Mouse (Mus musculus): ENCODE results near the gene Iqgap3. TPM values are rescaled to one million over a fixed set of nuclear protein-coding genes. Genes with fewer than 3 reads are reported as not detected.

The Iqgap3 gene
- 15.9 and 17.8 TPM in 2 replicates for polyA plus RNA-seq (2014; fragmentation: Nextera tagmentation; extraction: Ambion mirVana)

- H3K27me3 ChIP-seq (ENCODE audit: control insufficient read depth, insufficient read depth, low read length), result no peaks in the 10 kb centered on the region
- peak within 1 kb of the TSS; percentile 50 for H3K4me3 ChIP-seq (ENCODE audit: low read depth, low read length)
- 0 out of 2 replicates have a peak, but pooled peaks cover 3% of the 10 kb centered on the region for H3K4me1 ChIP-seq (ENCODE audit: control insufficient read depth, insufficient read depth, low read length)
- no peaks in the 10 kb centered on the region for H3K9me3 ChIP-seq (ENCODE audit: control insufficient read depth, low read length)
- 19% methylated on average over 33 of the region's 33 CpGs for WGBS
- peak within 1 kb of the TSS; percentile 62 for H3K4me2 ChIP-seq (ENCODE audit: low read depth)
- H3K27ac ChIP-seq (ENCODE audit: low read depth, low read length), result no peak within 1 kb of the TSS
- ATAC-seq (ENCODE audit: insufficient read depth, low FRiP score, low TSS enrichment) (peak; percentile 76), DNase-seq (ENCODE audit: low spot score) (peak; percentile 89)
- peak within 1 kb of the TSS; percentile 44 for H3K9ac ChIP-seq (ENCODE audit: low read length)
- H3K36me3 ChIP-seq (ENCODE audit: control insufficient read depth, insufficient read depth, low read length), result peaks cover 2% of the 10 kb centered on the region; the same call in 1 of the 2 replicates
Observed at GRCm38 (mm10) chr3:88081345-88082223, at the start of gene Iqgap3. TSS of gene Iqgap3 (plus strand) at chr3:88081971.

- Histone ChIP-seq H3K4me2 (ENCODE audit: low read depth) (no peak overlapping the region), H3K4me3 (ENCODE audit: low read depth, low read length) (no peak overlapping the region), H3K36me3 (ENCODE audit: control insufficient read depth, insufficient read depth, low read length) (no peaks in the 10 kb centered on the region), H3K27ac (ENCODE audit: low read depth, low read length) (no peak overlapping the region), H3K9ac (ENCODE audit: low read length) (no peak overlapping the region), H3K9me3 (ENCODE audit: control insufficient read depth, low read length) (no peaks in the 10 kb centered on the region), H3K4me1 (ENCODE audit: control insufficient read depth, insufficient read depth, low read length) (no peaks in the 10 kb centered on the region), H3K27me3 (ENCODE audit: control insufficient read depth, insufficient read depth, low read length) (peaks cover 12% of the 10 kb centered on the region; the same call in 1 of the 2 replicates)
- ATAC-seq (ENCODE audit: insufficient read depth, low FRiP score, low TSS enrichment) (no peak), DNase-seq (ENCODE audit: low spot score) (no peak)
- 72% methylated on average over 5 of the region's 5 CpGs for WGBS
Observed at GRCm38 (mm10) chr3:88033506-88033905, 48.3 kb upstream of the Iqgap3 start.

GRCm38 (mm10) chr3:88035561-88036293 lies 46.0 kb upstream of the Iqgap3 start:
- no peak for DNase-seq (ENCODE audit: low spot score)
- Histone ChIP-seq H3K9ac (ENCODE audit: low read length) (no peak overlapping the region), H3K4me3 (ENCODE audit: low read depth, low read length) (no peak overlapping the region), H3K9me3 (ENCODE audit: control insufficient read depth, low read length) (no peaks in the 10 kb centered on the region), H3K4me2 (ENCODE audit: low read depth) (no peak overlapping the region), H3K27ac (ENCODE audit: low read depth, low read length) (no peak overlapping the region), H3K36me3 (ENCODE audit: control insufficient read depth, insufficient read depth, low read length) (no peaks in the 10 kb centered on the region), H3K4me1 (ENCODE audit: control insufficient read depth, insufficient read depth, low read length) (no peaks in the 10 kb centered on the region), H3K27me3 (ENCODE audit: control insufficient read depth, insufficient read depth, low read length) (0 out of 2 replicates have a peak, but pooled peaks cover 6% of the 10 kb centered on the region)
- ATAC-seq (ENCODE audit: insufficient read depth, low FRiP score, low TSS enrichment), result no peak
- 56% methylated on average over 1 of the region's 1 CpGs for WGBS

- DNase-seq (ENCODE audit: low spot score) (peak; percentile 86), ATAC-seq (ENCODE audit: insufficient read depth, low FRiP score, low TSS enrichment) (peak; percentile 69)
- H3K4me2 ChIP-seq (ENCODE audit: low read depth), result peak within 1 kb of the TSS; percentile 60
- H3K36me3 ChIP-seq (ENCODE audit: control insufficient read depth, insufficient read depth, low read length), result no peaks in the 10 kb centered on the region
- peak within 1 kb of the TSS; percentile 61 for H3K9ac ChIP-seq (ENCODE audit: low read length)
- peaks cover 6% of the 10 kb centered on the region; the same call in 1 of the 2 replicates for H3K4me1 ChIP-seq (ENCODE audit: control insufficient read depth, insufficient read depth, low read length)
- no peak within 1 kb of the TSS for H3K27ac ChIP-seq (ENCODE audit: low read depth, low read length)
- WGBS, result 11% methylated on average over 36 of the region's 36 CpGs
- peak within 1 kb of the TSS; percentile 75 for H3K4me3 ChIP-seq (ENCODE audit: low read depth, low read length)
- H3K9me3 ChIP-seq (ENCODE audit: control insufficient read depth, low read length), result no peaks in the 10 kb centered on the region
- no peaks in the 10 kb centered on the region for H3K27me3 ChIP-seq (ENCODE audit: control insufficient read depth, insufficient read depth, low read length)
Observed at GRCm38 (mm10) chr3:88042661-88043421, 38.9 kb upstream of the Iqgap3 start, which contains the start of gene Gpatch4. TSS of gene Gpatch4 (plus strand) at chr3:88043108.

GRCm38 (mm10) chr3:88049532-88049931 lies 32.2 kb upstream of the Iqgap3 start:
- DNase-seq (ENCODE audit: low spot score), result no peak
- no peak overlapping the region for H3K9ac ChIP-seq (ENCODE audit: low read length)
- H3K36me3 ChIP-seq (ENCODE audit: control insufficient read depth, insufficient read depth, low read length), result peaks cover 7% of the 10 kb centered on the region; the same call in 1 of the 2 replicates
- H3K27me3 ChIP-seq (ENCODE audit: control insufficient read depth, insufficient read depth, low read length), result no peaks in the 10 kb centered on the region
- no peak overlapping the region for H3K4me2 ChIP-seq (ENCODE audit: low read depth)
- no peak for ATAC-seq (ENCODE audit: insufficient read depth, low FRiP score, low TSS enrichment)
- no peak overlapping the region for H3K27ac ChIP-seq (ENCODE audit: low read depth, low read length)
- H3K4me3 ChIP-seq (ENCODE audit: low read depth, low read length), result no peak overlapping the region
- WGBS, result 83% methylated on average over 3 of the region's 3 CpGs
- H3K9me3 ChIP-seq (ENCODE audit: control insufficient read depth, low read length), result no peaks in the 10 kb centered on the region
- H3K4me1 ChIP-seq (ENCODE audit: control insufficient read depth, insufficient read depth, low read length), result no peaks in the 10 kb centered on the region

- H3K9me3 ChIP-seq (ENCODE audit: control insufficient read depth, low read length), result no peaks in the 10 kb centered on the region
- 0 out of 2 replicates have a peak, but pooled peaks cover 5% of the 10 kb centered on the region for H3K4me1 ChIP-seq (ENCODE audit: control insufficient read depth, insufficient read depth, low read length)
- no peak overlapping the region for H3K4me2 ChIP-seq (ENCODE audit: low read depth)
- no peak overlapping the region for H3K27ac ChIP-seq (ENCODE audit: low read depth, low read length)
- no peak for DNase-seq (ENCODE audit: low spot score)
- H3K4me3 ChIP-seq (ENCODE audit: low read depth, low read length), result no peak overlapping the region
- H3K36me3 ChIP-seq (ENCODE audit: control insufficient read depth, insufficient read depth, low read length), result peaks cover 9% of the 10 kb centered on the region; the same call in 1 of the 2 replicates
- no peak for ATAC-seq (ENCODE audit: insufficient read depth, low FRiP score, low TSS enrichment)
- 86% methylated on average over 6 of the region's 6 CpGs for WGBS
- H3K9ac ChIP-seq (ENCODE audit: low read length), result no peak overlapping the region
- H3K27me3 ChIP-seq (ENCODE audit: control insufficient read depth, insufficient read depth, low read length), result no peaks in the 10 kb centered on the region
Observed at GRCm38 (mm10) chr3:88057030-88057429, 24.7 kb upstream of the Iqgap3 start.

GRCm38 (mm10) chr3:88057902-88058696 lies 23.7 kb upstream of the Iqgap3 start, which contains the start of gene Naxe:
TSS of gene Naxe (minus strand) at chr3:88058495.
- peak; percentile 91 for ATAC-seq (ENCODE audit: insufficient read depth, low FRiP score, low TSS enrichment)
- DNase-seq (ENCODE audit: low spot score), result peak; percentile 94
- WGBS, result under 1% methylated on average over 60 of the region's 60 CpGs
- Histone ChIP-seq H3K4me1 (ENCODE audit: control insufficient read depth, insufficient read depth, low read length) (0 out of 2 replicates have a peak, but pooled peaks cover 5% of the 10 kb centered on the region), H3K27me3 (ENCODE audit: control insufficient read depth, insufficient read depth, low read length) (no peaks in the 10 kb centered on the region), H3K9me3 (ENCODE audit: control insufficient read depth, low read length) (no peaks in the 10 kb centered on the region), H3K27ac (ENCODE audit: low read depth, low read length) (0 out of 2 replicates have a peak within 1 kb of the TSS, but pooled peaks have one; percentile 55), H3K4me3 (ENCODE audit: low read depth, low read length) (peak within 1 kb of the TSS; percentile 82), H3K9ac (ENCODE audit: low read length) (peak within 1 kb of the TSS; percentile 85), H3K36me3 (ENCODE audit: control insufficient read depth, insufficient read depth, low read length) (peaks cover 7% of the 10 kb centered on the region; the same call in 1 of the 2 replicates), H3K4me2 (ENCODE audit: low read depth) (peak within 1 kb of the TSS; percentile 83)

Data from neural tube, embryonic 11.5 days (tissue).